Mouse (Mus musculus) cerebellum, adult 9-10 months (tissue): ENCODE data around the gene Gstt3.
"Not testable (repeated sequence)": the region's sequence is repeated elsewhere in the genome, so short reads cannot be mapped to it uniquely, and the experiment has no call there.

Experiments
- DNase-seq: peaks from one replicate; pipeline ENCODE4 v3.0.0; 2022

Gstt3 gene

DNA sequence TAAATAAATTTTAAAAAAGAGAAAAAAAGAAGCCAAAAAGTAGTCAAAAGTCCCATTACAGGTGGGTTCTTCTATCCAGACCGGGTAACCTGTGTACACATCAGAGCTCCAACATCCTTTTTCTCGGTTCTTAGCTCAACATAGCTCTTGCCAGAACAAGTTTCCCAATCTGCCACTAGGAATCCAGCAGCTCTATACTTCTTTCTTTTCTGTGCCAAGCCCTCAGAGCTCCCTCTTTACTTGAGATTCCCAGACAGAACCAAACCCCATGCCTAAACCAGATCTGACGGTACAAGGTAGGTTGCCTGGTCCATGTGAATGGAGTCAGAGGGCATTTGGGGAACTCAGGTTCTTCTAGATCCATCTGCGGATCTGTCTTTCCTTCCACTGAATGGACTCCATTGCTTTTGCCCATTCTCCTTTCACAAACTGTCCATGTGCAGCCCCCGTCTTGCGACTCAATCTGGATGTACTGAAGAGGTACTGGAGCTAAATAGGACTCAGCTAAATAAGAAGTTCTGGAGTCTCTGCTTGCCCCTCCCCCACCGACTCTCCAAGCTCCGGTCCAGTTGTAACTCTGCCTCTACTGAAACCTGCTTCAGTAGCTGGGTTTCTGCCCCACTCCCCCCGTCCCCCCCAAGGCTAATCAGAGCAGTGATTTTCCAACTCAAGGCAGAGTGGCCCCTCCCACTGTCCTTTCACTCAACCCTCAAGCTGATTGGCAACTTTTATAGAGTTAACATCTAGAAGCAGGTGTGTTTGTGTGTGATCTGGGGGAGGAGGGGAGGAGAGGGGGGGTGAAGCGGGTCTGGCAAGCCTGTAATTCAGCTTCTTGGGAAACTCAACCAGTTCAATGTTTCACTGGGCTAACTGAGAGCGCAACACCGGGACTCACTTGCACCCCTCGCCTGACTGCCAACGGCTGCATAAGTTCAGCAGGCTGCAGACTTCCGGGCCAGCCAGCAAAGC, 1.7 kb downstream of the Gstt3 start:
- no peak for DNase-seq

DNA sequence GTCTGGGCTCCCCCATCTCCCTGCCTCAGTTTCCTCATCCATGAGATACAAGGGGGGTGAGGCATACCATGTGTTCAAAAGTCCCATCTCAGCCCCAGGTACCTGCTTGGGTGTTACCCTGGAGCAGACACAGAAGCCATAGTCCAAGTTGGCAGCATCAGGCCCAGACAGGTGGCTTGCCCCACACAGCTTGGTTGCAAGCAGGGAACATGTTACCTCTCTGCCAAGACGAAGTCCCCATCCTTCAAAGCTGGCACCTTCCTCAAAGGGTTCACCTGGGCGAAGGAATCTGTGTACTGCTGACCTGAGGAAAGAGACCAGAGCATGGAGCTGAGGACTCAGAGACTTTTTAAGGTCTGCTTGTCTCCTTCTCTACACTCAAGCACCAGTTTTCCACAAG, 3.3 kb downstream of the Gstt3 start:
- no peak for DNase-seq

DNA sequence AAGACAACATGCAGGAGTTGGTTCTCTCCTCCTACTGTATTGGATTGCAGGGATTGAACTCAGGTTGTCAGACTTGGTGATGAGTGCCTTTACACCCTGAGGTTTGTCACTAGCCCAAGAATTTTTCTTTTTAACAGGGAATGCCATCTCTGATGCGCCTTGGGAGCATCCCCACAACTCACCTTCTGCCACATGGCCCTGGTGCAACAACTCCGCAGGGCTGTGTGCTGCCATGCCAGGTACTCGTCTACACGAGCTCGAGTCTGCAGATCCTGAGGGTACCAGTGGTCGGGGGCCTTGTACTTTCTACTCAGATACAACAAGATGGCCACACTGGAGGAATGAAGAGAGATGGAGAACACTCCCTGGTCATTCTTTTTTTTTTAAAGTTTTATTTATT, 4.7 kb downstream of the Gstt3 start:
- no peak for DNase-seq

DNA sequence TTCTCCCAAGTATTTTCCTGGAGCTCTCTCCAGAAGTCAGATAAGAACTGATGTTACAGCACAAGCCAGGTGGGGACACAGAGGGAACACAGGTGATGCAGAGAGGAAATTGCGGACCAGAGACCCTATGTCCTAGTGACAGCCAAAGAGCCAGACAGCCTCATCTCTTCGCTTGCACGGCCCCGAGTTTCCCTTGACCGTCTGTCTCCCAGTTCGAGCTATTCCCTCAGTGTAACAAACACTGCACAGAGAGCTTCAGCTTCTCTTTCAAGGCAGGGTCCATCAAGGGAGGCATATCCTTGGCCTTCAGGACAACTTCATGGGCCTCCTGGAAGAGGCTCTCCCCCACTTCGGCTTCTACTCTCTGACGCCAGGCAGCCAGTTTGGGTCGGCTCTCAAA, 6.6 kb downstream of the Gstt3 start:
- DNase-seq: no peak

DNA sequence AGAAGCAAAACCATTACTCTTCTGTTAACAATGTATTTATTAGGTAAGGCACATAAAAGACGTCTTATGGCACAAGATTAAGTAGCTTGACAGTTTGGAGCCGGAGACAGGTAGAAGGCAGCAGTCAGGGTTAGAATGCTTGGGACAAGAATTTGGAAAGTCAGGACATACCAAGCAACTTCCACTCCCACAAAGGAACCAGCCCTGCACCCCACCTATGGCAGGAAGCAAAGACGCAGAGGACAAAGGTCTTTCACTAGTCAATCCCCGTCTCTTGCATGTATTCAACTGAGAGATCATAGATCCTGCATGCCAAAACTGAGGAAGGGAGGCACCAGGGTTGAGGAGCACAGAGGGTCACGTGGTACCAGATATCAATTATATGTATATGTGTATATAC, 7.1 kb downstream of the Gstt3 start:
- no peak for DNase-seq

DNA sequence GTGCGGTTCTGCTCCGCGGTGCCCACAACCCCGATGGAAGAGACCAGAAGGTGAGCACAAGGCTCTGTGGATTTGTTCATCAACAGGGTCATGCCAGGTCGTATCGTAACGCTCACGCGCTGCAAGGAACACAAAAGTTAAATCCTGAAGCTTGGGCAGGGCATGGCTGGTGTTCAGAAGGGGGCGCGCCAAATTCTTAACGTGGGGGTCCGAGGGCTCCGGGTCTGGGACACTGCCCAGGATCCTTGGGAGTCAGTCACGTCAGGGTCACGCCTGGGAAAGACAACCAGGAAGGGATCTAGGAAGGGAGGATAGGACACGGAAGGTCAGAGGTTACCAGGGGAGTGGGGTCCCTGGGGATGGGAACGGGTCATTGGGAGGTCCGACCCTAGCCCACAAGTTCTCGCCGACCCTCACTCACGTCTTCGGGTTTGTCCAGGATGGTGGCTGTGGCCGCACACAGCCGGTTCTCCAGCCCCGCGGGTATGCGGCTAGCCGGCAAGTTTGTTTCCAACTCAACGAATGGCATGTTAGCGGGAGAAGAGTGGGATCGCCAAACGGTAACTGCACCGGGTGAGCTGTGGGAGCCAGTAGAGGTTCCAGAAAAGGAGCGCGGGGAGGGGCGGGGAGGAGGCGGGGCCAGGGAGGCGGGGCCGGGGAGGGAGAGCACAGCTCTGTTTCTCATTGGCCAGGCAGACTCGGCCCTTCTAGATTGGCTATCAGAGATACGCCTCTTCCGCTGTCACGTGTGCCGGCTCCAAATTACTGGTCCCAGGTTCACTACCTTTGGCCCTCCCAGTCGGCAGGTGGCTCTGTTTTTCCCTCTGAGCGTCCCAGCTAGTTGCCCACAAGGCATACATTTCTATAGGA, 8.2 kb downstream of the Gstt3 start, which contains the start of gene Ddt:
Ddt (minus strand) TSS at position 620 of the 870 bp plus-strand sequence.
- peak; percentile 93 for DNase-seq

DNA sequence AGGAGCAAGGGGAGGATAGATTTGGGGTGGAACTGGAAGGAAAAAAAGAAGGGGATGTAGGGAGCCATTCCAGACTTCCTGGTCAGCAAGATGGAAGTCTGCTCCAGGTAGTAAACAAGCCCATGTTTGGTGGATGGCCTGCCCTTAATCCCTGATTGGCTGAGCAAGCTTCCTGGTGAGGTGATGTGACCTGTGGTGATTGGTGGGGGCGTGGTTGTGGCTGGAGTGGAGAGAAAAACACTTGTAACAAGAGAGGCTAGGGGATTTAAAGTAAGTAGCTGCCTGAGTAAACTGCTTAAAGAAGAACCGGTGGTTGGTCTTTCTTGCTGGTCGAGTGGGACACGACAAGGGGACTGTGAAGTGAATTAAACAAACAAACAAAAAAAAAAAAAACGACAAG, 13.5 kb downstream of the Gstt3 start:
- DNase-seq: not testable (repeated sequence)

DNA sequence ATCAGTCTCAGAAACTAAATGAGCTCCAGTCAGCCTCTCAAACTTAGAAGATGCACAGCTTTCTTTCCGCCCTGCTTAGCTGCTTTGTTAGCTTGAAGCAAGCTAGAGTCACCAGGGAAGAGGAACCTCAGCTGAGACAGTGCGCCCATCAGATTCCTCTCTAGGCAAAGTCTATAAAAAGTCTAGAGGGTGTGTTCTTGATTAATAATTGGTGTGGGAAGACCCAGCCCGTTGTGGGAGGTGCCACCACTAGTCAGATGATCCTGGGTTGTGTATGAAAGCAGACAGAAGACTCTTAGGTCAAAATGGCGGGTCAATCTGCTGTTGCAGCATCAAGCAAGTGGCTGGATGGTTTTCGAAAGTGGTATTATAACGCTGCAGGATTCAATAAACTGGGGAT, 14.4 kb downstream of the Gstt3 start:
- no peak for DNase-seq

DNA sequence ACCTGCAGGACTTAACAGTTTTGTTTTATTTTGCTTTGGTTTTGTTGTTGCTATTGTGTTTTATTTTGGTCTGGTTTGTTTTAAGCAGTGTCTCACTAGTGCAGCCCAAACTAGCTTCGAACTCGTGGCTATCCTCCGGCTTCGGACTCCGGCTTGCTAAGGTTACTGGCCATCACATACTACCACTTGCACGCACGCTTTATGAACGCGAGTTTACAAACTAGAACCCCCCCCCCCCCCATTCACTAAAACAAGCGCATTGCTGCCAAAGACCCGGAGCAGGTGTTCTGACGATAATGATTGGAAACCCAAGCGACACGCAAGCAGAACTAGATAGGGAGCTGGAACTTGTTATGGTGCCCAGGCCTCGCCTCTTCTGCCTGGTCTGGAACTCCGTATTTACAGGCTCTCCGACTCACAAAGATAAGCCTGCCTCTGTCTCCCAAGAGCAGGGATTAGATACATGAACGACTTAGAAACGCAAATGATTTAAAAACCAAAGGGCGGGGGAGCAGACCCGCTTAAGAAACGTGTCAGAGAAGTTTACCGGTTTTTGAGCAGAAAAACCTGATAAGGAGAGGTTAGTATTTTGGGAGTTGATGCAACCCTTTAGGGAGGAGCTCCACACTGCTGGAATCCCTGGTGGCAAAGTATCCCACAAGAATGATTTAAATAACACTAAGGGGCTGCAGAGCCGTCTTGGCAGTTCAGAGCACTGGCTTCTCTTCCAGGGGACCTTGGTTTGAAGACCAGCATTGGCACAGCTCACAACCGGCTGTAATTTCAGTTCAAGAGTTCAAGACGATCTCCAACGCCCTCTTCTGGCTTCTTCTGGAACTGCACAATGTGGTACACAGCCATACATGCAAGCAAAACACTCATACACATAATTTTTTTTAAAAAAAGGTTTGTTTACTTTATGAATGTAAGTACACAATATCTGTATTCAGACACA, 16.4 kb downstream of the Gstt3 start:
- DNase-seq: peak; percentile 82

DNA sequence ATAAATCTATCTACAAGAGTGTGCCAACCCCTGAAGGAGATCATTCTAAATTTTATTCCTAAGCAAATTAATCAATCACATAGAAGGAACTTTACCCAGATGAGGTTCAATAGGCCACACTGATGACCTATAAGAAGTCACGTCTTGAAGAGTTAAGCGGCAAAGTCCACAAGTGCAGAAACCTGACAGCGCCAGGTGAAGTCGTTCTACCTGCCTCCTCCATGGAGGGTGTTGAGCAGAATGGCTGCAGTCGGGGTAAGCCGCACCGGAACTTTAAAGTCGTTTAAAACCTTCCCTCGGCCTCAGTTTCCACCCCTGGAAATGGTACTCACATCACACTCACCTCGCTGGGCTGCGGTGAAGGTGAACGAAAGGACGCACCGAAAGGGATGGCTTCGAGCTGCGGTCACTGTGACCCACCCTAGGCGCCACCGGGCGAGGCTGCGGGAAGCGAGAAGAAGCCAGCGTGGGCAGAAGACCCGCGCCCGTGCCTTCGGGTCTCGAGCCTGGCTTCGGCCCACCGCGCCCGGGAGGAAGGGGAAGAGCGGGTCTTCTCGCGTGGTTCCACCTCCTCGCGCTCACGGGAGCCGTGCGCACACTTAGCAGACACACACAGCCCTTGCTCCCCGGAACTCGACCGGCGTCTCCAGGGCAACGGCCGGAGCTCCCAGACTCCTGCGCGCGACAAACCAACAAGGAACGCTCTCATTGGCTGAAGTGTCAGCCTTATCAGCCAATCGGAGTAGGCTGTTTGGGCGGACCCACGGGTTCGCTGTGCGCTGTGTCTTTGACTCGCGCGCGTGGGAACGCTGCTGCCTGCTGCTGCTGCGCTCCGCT, 17.3 kb downstream of the Gstt3 start, which contains the start of gene Cabin1:
Cabin1 (minus strand) TSS at position 660 of the 837 bp plus-strand sequence.
- peak; percentile 97 for DNase-seq

DNA sequence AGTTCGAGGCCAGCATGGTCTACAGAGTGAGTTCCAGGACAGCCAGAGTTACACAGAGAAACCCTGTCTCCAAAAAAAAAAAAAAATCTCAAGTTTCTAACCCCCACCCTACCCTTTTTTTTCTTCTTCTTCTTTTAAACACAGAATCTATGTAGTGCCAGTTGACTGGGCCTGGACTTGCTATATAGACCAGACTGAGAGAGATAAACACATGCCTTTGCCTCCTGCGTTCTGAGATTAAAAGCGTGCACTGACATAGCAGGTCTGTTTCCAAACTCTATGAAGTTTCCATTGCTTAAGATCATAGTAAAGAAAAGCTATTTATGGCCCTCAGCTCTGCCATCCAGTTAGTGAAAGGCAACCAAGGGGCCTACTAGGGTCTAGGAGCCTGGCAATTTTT, 18.8 kb downstream of the Gstt3 start:
- DNase-seq: no peak

DNA sequence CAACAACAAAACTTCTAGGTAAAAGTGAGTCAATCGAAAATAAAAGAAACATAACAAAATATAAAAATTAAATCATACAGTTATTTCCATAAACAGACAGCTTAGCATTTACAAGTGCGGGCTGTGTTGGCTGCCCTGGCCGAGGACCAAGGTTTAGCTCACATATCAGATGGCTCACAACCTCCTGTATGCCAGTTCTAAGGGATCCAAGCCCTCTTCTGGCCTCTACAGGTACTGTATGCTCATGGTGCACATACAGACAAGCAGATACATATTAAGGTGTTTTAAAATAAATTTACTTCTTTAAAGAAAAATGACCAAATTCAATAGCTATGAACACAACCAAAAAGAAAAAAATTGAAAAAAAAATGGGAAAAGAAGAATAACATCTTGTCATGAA, 20.9 kb downstream of the Gstt3 start:
- DNase-seq: no peak

DNA sequence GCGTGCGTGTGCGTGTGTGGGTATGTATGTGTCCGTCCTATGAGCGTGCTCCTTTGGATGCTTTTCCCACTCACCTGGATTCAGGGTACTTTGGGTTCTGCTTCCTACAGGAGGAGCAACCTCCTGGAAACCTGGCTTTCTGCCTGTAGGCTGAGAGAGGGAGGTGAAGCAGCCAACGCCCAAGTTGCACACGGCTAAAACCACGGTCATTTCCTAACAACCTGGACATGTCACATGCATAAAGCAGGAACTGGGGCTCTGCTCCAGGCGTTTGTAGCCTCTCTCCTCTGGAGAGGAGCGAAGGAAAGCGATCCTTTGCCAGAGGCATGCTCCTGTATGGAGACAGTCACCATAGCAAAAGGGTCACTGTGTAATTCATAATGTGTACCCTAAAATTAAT, 24.5 kb downstream of the Gstt3 start:
- no peak for DNase-seq

DNA sequence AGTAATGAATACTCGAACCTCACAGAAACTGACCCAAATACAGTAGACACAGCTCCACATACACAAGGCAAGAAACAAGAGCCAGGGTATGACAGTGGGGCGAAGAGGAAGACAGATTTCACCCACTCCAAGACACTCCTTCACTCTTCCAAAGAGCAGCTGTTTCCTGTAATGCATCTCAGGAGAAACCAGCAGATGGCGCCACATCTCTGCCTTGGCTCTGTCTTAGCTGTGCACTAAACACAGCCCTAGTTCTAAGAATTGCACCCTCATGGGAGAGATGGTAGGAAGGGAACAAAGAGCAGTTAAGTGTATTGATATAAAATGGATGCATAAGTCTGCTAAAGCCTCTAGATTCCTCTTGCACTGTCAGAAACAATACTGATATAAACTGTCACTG, 37.2 kb downstream of the Gstt3 start:
- peak; percentile 90 for DNase-seq

DNA sequence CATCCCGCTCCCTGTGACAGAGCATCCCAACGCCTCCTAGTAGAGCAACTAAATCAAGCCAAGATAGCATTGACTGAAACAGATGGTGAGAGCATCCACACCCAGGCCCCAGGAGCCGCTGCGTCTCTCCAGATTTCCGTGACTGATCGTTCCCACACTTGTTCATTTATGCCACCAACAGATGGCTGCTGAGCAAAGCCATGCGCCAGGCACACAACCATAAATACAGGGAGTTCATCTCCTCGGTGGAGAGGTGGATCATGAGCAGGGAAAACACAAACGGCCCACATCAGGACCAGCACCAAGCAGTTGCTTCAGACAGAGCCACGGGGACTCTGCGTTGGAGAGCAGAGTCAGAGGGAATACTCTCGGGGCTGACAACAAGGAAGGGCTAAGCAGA, 37.8 kb downstream of the Gstt3 start:
- DNase-seq: peak; percentile 78

DNA sequence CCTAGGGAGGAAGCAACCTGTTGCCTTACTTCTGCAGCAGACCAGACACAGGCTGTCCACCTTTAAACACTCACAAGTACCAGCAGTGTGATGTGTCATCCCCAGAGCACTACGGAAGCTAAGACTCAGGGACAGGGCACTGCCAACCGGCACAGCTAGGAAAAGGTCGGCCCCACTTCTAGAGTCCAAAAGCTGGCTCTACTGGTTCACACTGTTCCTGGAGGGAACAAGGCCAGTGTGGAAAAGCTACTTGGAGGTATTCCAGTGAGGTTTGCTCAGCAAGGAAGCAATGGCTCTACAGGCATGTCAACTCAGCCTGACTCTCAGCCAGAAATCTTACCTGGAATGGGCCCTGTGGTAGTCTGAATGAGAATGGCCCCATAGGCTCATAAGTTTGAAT, 40.3 kb downstream of the Gstt3 start:
- peak; percentile 41 for DNase-seq

DNA sequence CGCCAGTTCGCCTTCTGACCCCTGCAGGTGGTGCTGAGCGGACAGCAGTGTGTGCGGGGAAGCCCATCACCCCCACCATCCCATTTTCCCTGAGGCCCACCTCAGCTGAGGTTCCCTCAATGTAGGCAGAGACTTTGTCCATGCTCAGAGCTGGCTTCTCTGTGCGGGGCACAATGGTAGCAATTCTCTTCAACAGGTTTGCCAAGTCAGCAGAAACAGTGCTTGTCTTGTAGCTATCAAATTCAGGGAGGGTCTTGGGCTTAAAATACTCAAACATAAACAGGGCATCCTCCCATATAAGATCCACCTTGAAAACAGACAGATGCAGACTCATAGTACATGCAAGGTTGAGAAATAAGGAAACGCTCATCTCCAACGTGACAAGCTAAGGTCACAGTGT, 55.8 kb downstream of the Gstt3 start:
- no peak for DNase-seq
